Mouse (Mus musculus) embryonic fibroblast, embryonic 13.5 days (primary cell): ENCODE results near the gene Sgtb.
A peak's percentile ranks its signal among the peaks of the same experiment; 100 is the strongest.

Source experiments
- CTCF ChIP-seq: IDR thresholded peaks from 2 replicates; pipeline ENCODE4 v1.5.1; 2011; ENCODE audit warnings: mild to moderate bottlenecking, control low read depth, low read length, moderate library complexity, borderline replicate concordance; ENCODE audit not compliant: insufficient read depth
- POLR2A ChIP-seq: IDR thresholded peaks from 2 replicates; pipeline ENCODE4 v1.6.1; 2011; ENCODE audit warnings: low read depth, mild to moderate bottlenecking, control low read depth, low read length, moderate library complexity

- TF ChIP-seq CTCF (no peak), POLR2A (peak; percentile 81)
Measured at GRCm38 (mm10) chr13:104109288-104109815, at the start of gene Sgtb, which contains the start of gene Nln.
